ENCODE assay signal across 22 mouse cellular contexts in the genomic region with DNA sequence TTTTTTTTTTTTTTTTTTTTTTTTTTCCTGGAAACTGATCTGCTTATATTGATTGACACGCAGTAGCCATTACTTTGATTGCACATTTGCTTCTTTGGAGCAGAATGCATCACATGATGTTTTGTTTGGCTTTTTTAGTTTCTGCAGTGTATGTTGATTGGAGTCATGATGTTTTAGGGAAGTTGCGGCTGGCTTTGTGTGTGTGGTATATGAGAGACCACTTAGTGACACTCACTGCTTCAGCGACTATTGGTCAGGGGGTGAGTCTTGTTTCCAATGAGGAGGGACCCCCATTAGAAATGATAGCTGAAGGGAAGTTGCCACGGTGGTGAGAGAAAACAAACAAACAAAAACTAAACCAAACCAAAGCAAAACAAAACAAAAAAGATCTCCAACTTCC. TPM values are rescaled to one million over a fixed set of nuclear protein-coding genes. Genes with fewer than 3 reads are reported as not detected.
"Had no signal": no experiment of that assay in that cellular context is flagged by ENCODE, and none has a peak within 500 bp of the region (broad histone marks: within the 10 kb centered on the region; RNA-seq: fewer than 3 reads in every experiment).

No protein-coding gene starts in this region.

- H3K9ac ChIP-seq: liver, embryonic 13.5 days; midbrain, embryonic 13.5 days; neural tube, embryonic 13.5 days had no signal

- H3K36me3 ChIP-seq: liver, embryonic 13.5 days; midbrain, embryonic 10.5 days; midbrain, embryonic 13.5 days had no signal

- ATAC-seq: midbrain, embryonic 13.5 days; midbrain, embryonic 16.5 days had no signal

- H3K4me2 ChIP-seq: liver, embryonic 13.5 days; midbrain, embryonic 13.5 days; neural tube, embryonic 13.5 days had no signal

- H3K27me3 ChIP-seq: liver, embryonic 13.5 days; megakaryocyte, embryonic 14.5 days; neural tube, embryonic 13.5 days had no signal

- H3K27ac ChIP-seq: kidney, postnatal 0 days; liver, embryonic 13.5 days; midbrain, embryonic 10.5 days; midbrain, embryonic 13.5 days; neural tube, embryonic 13.5 days; stomach, postnatal 0 days had no signal

- H3K9me3 ChIP-seq: liver, embryonic 13.5 days; megakaryocyte, embryonic 14.5 days; midbrain, embryonic 10.5 days; midbrain, embryonic 13.5 days; neural tube, embryonic 13.5 days had no signal

- DNase-seq: kidney, adult 2 months; kidney, postnatal 25 days; layer of hippocampus, adult 9-11 months; liver, embryonic 13.5 days; lung, adult 2 months; lung, postnatal 14 days; lung, postnatal 4 days; retina, postnatal 1 day; right cerebral cortex, postnatal 4 days; thymus, adult 2 months; thymus, postnatal 14 days; thymus, postnatal 4 days had no signal

- H3K4me3 ChIP-seq: liver, embryonic 13.5 days; megakaryocyte, embryonic 14.5 days; midbrain, embryonic 10.5 days; midbrain, embryonic 13.5 days; myocyte; neural tube, embryonic 13.5 days had no signal

RNA-seq across cellular contexts. Expression of a gene that starts 55.7 kb away (rescaled TPM):
- total RNA-seq: monocyte, adult 5-6 weeks had no signal
- polyA plus RNA-seq: liver, adult 2 months had no signal
